Mouse (Mus musculus): Measurements from ENCODE around the gene Jtb. TPM values are rescaled to one million over a fixed set of nuclear protein-coding genes. Genes with fewer than 3 reads are reported as not detected.

Jtb gene
- polyA plus RNA-seq (2014; fragmentation: Nextera tagmentation; extraction: Ambion mirVana) = 98.9 and 102 TPM in 2 replicates

DNA sequence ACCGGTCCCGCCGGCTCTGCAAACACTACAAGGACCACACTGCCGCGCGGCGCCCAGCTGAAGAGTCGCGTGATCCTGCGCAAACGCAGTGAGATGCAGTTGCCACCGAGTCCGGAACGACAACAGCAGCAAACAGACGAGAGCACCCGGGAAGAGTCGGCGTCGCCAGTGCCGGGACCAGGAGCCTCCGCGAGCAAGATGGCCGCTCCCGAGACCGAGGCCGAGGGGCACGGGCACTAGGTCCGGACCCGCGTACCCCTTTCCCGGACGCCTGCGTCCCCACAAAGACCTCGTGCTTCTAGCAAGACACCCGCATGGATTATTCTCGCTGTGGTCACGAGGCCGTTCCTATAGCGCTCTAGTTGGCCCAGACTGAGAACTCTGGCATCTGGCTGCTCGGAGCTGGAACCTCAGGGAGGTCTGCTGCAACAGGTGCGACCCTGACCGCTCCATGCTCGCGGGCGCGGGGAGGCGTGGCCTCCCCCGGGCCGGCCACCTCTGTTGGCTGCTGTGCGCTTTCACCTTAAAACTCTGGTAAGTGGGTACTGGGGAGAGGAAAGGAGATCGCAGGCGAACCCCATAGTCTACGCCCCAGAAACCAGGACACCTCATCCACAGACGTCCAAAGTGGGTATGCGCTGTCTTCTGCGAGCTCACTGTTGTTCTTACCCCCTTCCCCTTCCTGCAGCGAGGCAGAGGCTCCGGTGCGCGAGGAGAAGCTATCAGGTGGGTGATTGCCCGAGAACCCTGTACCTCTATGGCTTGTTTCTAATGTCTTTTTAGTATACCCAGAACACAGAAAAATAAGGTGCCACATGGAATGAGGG is at the start of gene Jtb:
Gene Jtb (plus strand): TSS at position 91 of the 827 bp plus-strand sequence.
- Histone ChIP-seq H3K4me1 (ENCODE audit: control insufficient read depth, insufficient read depth, low read length) (no peaks in the 10 kb centered on the region; the same call in 1 of the 2 replicates), H3K9me3 (ENCODE audit: control insufficient read depth, low read length) (no peaks in the 10 kb centered on the region), H3K4me2 (ENCODE audit: low read depth, low read length) (peak within 1 kb of the TSS; percentile 87), H3K27me3 (ENCODE audit: control insufficient read depth, insufficient read depth, low read length) (no peaks in the 10 kb centered on the region), H3K36me3 (ENCODE audit: control insufficient read depth, insufficient read depth, low read length) (no peaks in the 10 kb centered on the region; the same call in 1 of the 2 replicates), H3K27ac (ENCODE audit: low read depth, low read length) (peak within 1 kb of the TSS; percentile 83), H3K9ac (replicated peaks; ENCODE audit: low read depth, low read length) (peak within 1 kb of the TSS; percentile 81), H3K4me3 (ENCODE audit: low read depth, low read length) (peak within 1 kb of the TSS; percentile 77)
- under 1% methylated on average over 61 of the region's 61 CpGs for WGBS
- peak; percentile 98 for ATAC-seq (ENCODE audit: low read depth)

DNA sequence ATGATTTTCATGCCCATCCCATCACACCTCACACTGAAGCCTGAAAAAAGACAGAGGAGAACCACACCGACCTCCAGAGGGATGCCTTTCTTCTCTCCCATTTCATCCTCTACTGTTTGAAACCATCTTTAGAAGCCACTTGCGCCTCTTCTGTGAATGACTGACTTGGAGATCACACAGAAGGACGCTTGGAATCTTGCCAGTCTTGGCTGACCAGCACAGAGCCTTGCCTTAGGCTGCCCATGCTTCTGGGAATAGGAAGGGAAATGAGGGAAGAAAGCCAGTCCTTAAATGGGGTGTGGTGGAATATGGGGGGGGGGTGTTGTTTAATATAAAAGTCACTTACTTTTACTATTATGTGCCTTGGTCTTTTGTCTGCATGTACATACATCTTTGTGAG is 47.8 kb upstream of the Jtb start:
- Histone ChIP-seq H3K27me3 (ENCODE audit: control insufficient read depth, insufficient read depth, low read length) (no peaks in the 10 kb centered on the region), H3K9me3 (ENCODE audit: control insufficient read depth, low read length) (no peaks in the 10 kb centered on the region), H3K27ac (ENCODE audit: low read depth, low read length) (no peak overlapping the region), H3K36me3 (ENCODE audit: control insufficient read depth, insufficient read depth, low read length) (no peaks in the 10 kb centered on the region), H3K4me3 (ENCODE audit: low read depth, low read length) (no peak overlapping the region), H3K4me1 (ENCODE audit: control insufficient read depth, insufficient read depth, low read length) (no peaks in the 10 kb centered on the region), H3K4me2 (ENCODE audit: low read depth, low read length) (no peak overlapping the region), H3K9ac (replicated peaks; ENCODE audit: low read depth, low read length) (no peak overlapping the region)
- WGBS = 77% methylated on average over 3 of the region's 3 CpGs
- ATAC-seq (ENCODE audit: low read depth) = no peak

DNA sequence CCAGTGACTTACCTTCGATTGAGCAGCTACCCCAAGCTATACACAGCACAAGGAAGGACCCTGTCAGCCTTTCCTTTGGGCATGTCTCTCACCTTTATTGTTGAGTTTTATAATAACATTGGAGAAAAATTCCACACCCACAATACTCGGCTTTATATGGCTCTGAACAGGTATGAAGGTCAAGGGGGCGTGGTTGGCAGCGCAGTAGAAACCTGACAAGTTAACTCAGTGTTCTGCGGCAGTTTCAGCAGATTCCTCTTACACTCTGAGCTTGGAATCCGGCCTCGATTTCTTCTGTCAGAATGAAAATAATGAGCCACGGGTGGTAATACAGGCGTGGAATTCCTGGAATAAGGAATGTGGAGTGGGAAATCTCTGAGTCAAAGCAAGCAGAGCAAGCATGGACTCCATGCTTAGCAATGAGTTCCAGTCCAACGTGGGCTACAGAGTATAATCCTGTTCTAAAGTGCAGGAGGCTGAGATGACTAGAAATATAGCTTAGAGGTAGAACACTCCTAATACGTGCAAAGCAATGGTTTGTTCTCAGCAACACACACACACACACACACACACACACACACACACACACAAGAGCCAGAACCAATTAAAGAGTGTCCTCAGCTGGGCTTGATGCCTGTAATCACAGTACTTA is 40.4 kb upstream of the Jtb start:
- H3K36me3 ChIP-seq (ENCODE audit: control insufficient read depth, insufficient read depth, low read length) = no peaks in the 10 kb centered on the region

DNA sequence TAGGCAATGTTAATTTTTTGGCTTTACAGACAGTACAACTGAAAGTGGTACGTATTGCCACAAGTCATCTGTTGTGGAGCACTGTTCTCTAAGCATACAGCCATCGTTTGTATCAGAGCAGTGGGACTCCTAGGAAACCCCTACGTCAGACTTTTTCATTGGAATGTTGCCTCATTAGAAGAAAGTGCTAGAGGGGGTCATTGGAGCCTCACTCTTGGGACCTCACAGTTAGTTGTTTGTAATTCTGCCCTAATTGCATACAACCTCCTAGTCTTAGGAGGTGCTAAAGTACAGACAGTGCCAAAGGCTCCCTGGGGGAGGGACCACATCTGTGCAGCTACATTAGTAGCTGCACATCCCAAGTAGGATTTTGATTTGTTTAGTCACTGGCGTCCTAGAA is 36.6 kb upstream of the Jtb start:
- no peak overlapping the region for H3K9ac ChIP-seq (replicated peaks; ENCODE audit: low read depth, low read length)
- no peak overlapping the region for H3K4me2 ChIP-seq (ENCODE audit: low read depth, low read length)
- H3K4me1 ChIP-seq (ENCODE audit: control insufficient read depth, insufficient read depth, low read length) = no peaks in the 10 kb centered on the region
- H3K4me3 ChIP-seq (ENCODE audit: low read depth, low read length) = no peak overlapping the region
- ATAC-seq (ENCODE audit: low read depth) = no peak
- H3K27ac ChIP-seq (ENCODE audit: low read depth, low read length) = no peak overlapping the region
- no peaks in the 10 kb centered on the region for H3K27me3 ChIP-seq (ENCODE audit: control insufficient read depth, insufficient read depth, low read length)
- no peaks in the 10 kb centered on the region for H3K36me3 ChIP-seq (ENCODE audit: control insufficient read depth, insufficient read depth, low read length)
- WGBS = 43% methylated on average over 4 of the region's 4 CpGs
- H3K9me3 ChIP-seq (ENCODE audit: control insufficient read depth, low read length) = no peaks in the 10 kb centered on the region

More for the DNA sequence above, 40.4 kb upstream of the Jtb start:
- no peak overlapping the region for H3K4me3 ChIP-seq (ENCODE audit: low read depth, low read length)
- 84% methylated on average over 11 of the region's 11 CpGs for WGBS
- ATAC-seq (ENCODE audit: low read depth) = no peak
- no peak overlapping the region for H3K9ac ChIP-seq (replicated peaks; ENCODE audit: low read depth, low read length)
- H3K4me1 ChIP-seq (ENCODE audit: control insufficient read depth, insufficient read depth, low read length) = no peaks in the 10 kb centered on the region
- H3K27ac ChIP-seq (ENCODE audit: low read depth, low read length) = no peak overlapping the region
- H3K4me2 ChIP-seq (ENCODE audit: low read depth, low read length) = no peak overlapping the region
- H3K9me3 ChIP-seq (ENCODE audit: control insufficient read depth, low read length) = no peaks in the 10 kb centered on the region
- no peaks in the 10 kb centered on the region for H3K27me3 ChIP-seq (ENCODE audit: control insufficient read depth, insufficient read depth, low read length)

DNA sequence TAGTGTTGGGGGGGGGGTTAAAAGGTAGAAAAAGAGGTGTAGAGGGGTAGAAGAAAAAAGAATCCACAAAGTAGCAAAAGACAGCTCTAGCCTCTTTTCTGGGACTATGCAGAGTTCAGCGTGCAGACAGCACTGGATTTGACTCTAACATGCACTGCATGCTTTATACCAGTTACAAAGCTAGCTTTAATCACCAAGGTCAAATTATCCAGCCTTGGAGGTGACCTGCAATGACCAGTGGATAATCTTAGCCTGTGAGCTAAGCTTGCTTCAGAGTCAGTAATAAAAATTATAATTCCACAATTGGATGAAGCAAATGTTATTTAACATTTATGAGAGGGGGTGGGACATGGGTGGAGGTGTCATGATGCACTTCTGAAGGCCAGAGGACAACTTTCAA is 35.8 kb upstream of the Jtb start:
- Histone ChIP-seq H3K27me3 (ENCODE audit: control insufficient read depth, insufficient read depth, low read length) (no peaks in the 10 kb centered on the region), H3K36me3 (ENCODE audit: control insufficient read depth, insufficient read depth, low read length) (no peaks in the 10 kb centered on the region), H3K4me1 (ENCODE audit: control insufficient read depth, insufficient read depth, low read length) (no peaks in the 10 kb centered on the region), H3K4me3 (ENCODE audit: low read depth, low read length) (no peak overlapping the region), H3K4me2 (ENCODE audit: low read depth, low read length) (no peak overlapping the region), H3K27ac (ENCODE audit: low read depth, low read length) (no peak overlapping the region), H3K9ac (replicated peaks; ENCODE audit: low read depth, low read length) (no peak overlapping the region), H3K9me3 (ENCODE audit: control insufficient read depth, low read length) (no peaks in the 10 kb centered on the region)
- WGBS = 65% methylated on average over 1 of the region's 1 CpGs
- ATAC-seq (ENCODE audit: low read depth) = no peak

DNA sequence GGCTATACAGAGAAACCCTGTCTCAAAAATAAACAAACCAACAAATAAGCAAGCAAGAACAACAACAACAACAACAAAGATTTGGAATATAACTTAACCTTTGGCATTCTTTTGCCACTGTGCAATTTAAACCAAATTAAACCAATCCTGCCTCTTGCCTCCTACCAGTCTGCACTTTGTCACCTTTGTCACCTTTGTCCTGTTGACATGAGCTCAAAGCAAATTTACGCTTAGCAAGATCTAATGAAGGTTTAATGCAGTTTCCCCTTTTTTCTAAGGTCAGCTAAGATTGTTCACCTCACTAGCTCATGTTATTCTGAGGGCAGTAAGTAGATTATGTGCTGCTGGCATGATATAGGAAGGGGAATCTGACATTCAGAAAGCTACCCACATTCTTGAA is 33.8 kb upstream of the Jtb start:
- no peak for ATAC-seq (ENCODE audit: low read depth)
- H3K27ac ChIP-seq (ENCODE audit: low read depth, low read length) = no peak overlapping the region
- H3K9me3 ChIP-seq (ENCODE audit: control insufficient read depth, low read length) = no peaks in the 10 kb centered on the region
- H3K9ac ChIP-seq (replicated peaks; ENCODE audit: low read depth, low read length) = no peak overlapping the region
- H3K27me3 ChIP-seq (ENCODE audit: control insufficient read depth, insufficient read depth, low read length) = no peaks in the 10 kb centered on the region
- no peak overlapping the region for H3K4me3 ChIP-seq (ENCODE audit: low read depth, low read length)
- H3K36me3 ChIP-seq (ENCODE audit: control insufficient read depth, insufficient read depth, low read length) = no peaks in the 10 kb centered on the region
- no peaks in the 10 kb centered on the region for H3K4me1 ChIP-seq (ENCODE audit: control insufficient read depth, insufficient read depth, low read length)
- WGBS = 83% methylated on average over 1 of the region's 1 CpGs
- H3K4me2 ChIP-seq (ENCODE audit: low read depth, low read length) = no peak overlapping the region

DNA sequence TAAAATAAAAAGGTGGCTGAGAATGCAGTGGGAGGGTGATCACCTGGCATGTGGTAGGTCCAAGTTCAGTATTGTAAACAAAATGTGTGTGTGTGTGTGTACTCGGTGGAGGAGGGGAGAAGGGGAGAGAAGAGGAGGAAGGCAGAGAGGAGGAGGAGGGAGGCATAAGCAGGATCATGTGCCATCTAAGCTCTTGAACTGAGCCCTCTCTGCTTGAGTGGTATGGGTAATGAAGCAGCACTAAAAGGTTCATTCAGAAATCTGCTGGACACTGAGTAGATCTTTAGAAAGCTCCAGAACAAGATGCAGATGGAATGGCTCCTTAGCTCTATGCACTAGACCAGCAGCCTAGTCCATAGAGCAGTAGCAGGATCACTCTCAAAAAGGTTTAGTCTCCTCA is 28.5 kb upstream of the Jtb start:
- WGBS = 65% methylated on average over 1 of the region's 1 CpGs
- no peaks in the 10 kb centered on the region for H3K27me3 ChIP-seq (ENCODE audit: control insufficient read depth, insufficient read depth, low read length)
- no peak overlapping the region for H3K27ac ChIP-seq (ENCODE audit: low read depth, low read length)
- peaks cover under 1% of the 10 kb centered on the region; the same call in 1 of the 2 replicates for H3K36me3 ChIP-seq (ENCODE audit: control insufficient read depth, insufficient read depth, low read length)
- H3K9ac ChIP-seq (replicated peaks; ENCODE audit: low read depth, low read length) = no peak overlapping the region
- H3K4me3 ChIP-seq (ENCODE audit: low read depth, low read length) = no peak overlapping the region
- H3K9me3 ChIP-seq (ENCODE audit: control insufficient read depth, low read length) = no peaks in the 10 kb centered on the region
- ATAC-seq (ENCODE audit: low read depth) = no peak
- H3K4me1 ChIP-seq (ENCODE audit: control insufficient read depth, insufficient read depth, low read length) = no peaks in the 10 kb centered on the region
- no peak overlapping the region for H3K4me2 ChIP-seq (ENCODE audit: low read depth, low read length)

DNA sequence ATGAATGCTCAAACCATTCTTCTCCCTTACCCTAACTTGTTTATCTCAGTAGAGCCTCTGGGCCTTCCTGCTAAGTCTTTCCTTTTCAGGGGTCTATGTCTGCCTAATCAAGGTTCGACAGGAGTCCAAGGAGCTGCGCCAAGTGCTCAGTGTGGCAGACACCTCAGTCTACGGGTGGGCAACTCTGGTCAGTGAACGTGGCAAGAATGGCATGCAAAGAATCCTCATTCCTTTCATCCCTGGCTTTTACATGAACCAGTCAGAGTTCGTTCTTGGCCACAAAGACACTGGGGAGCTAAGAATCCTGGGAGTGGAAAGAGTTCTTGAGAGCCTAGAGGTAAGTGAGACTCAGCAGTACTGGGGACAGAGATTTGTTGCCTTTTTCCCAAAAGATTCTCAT is 27.8 kb upstream of the Jtb start:
- Histone ChIP-seq H3K4me1 (ENCODE audit: control insufficient read depth, insufficient read depth, low read length) (no peaks in the 10 kb centered on the region), H3K9ac (replicated peaks; ENCODE audit: low read depth, low read length) (no peak overlapping the region), H3K9me3 (ENCODE audit: control insufficient read depth, low read length) (no peaks in the 10 kb centered on the region), H3K27ac (ENCODE audit: low read depth, low read length) (no peak overlapping the region), H3K4me2 (ENCODE audit: low read depth, low read length) (no peak overlapping the region), H3K36me3 (ENCODE audit: control insufficient read depth, insufficient read depth, low read length) (peaks cover 8% of the 10 kb centered on the region; the same call in 1 of the 2 replicates), H3K27me3 (ENCODE audit: control insufficient read depth, insufficient read depth, low read length) (no peaks in the 10 kb centered on the region), H3K4me3 (ENCODE audit: low read depth, low read length) (no peak overlapping the region)
- ATAC-seq (ENCODE audit: low read depth) = no peak
- 82% methylated on average over 5 of the region's 5 CpGs for WGBS

DNA sequence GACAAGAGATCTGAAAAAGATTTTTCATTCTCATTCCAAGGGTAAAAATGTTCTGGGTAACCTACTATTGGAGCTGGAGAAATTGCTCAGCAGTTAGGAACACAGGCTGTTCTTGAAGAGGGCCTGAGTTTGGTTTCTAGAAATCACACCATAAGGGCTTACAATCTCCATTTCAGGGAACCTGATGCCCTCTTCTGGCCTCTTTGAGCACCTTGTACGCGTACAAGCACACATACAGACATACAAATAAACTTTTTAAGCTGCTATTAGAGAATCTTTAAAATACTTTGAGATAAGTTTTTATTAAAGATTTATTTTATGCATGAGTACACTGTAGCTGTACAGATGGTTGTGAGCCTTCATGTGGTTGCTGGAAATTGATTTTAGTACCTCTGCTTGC is 26.8 kb upstream of the Jtb start:
- Histone ChIP-seq H3K27me3 (ENCODE audit: control insufficient read depth, insufficient read depth, low read length) (no peaks in the 10 kb centered on the region), H3K4me3 (ENCODE audit: low read depth, low read length) (no peak overlapping the region), H3K9me3 (ENCODE audit: control insufficient read depth, low read length) (no peaks in the 10 kb centered on the region), H3K9ac (replicated peaks; ENCODE audit: low read depth, low read length) (no peak overlapping the region), H3K4me1 (ENCODE audit: control insufficient read depth, insufficient read depth, low read length) (no peaks in the 10 kb centered on the region), H3K36me3 (ENCODE audit: control insufficient read depth, insufficient read depth, low read length) (peaks cover 16% of the 10 kb centered on the region; the same call in 1 of the 2 replicates), H3K27ac (ENCODE audit: low read depth, low read length) (no peak overlapping the region), H3K4me2 (ENCODE audit: low read depth, low read length) (no peak overlapping the region)
- 95% methylated on average over 2 of the region's 2 CpGs for WGBS
- ATAC-seq (ENCODE audit: low read depth) = no peak
